Mouse (Mus musculus) kidney, postnatal 36 days (tissue): ENCODE measurements around the gene Gm17509.
"Not testable (repeated sequence)": the region's sequence is repeated elsewhere in the genome, so short reads cannot be mapped to it uniquely, and the experiment has no call there.

Experiments used
- DNase-seq, 2 experiments: peaks; one replicate each; pipeline ENCODE4 v3.0.0; 2021 to 2022; ENCODE audit warnings: mixed read lengths in 2 of 2

The Gm17509 gene

GRCm38 (mm10) chr13:117204685-117205084 lies 16.2 kb downstream of the Gm17509 start:
- no peak for DNase-seq

GRCm38 (mm10) chr13:117202755-117203471 lies 18.0 kb downstream of the Gm17509 start:
- peak in 1 of 2 experiments; percentile 36 for DNase-seq

- peak; percentile 73 to 88 for DNase-seq
Observed at GRCm38 (mm10) chr13:117198402-117199083, 22.3 kb downstream of the Gm17509 start.

- no peak for DNase-seq
Observed at GRCm38 (mm10) chr13:117197666-117198065, 23.2 kb downstream of the Gm17509 start.

- no peak for DNase-seq
Observed at GRCm38 (mm10) chr13:117195569-117196495, 25.0 kb downstream of the Gm17509 start.

GRCm38 (mm10) chr13:117193422-117193983 lies 27.4 kb downstream of the Gm17509 start:
- DNase-seq, result no peak

- DNase-seq, result peak in 1 of 2 experiments; percentile 14
Observed at GRCm38 (mm10) chr13:117192161-117192560, 28.7 kb downstream of the Gm17509 start.

GRCm38 (mm10) chr13:117185329-117185728 lies 35.5 kb downstream of the Gm17509 start:
- no peak for DNase-seq

- no peak for DNase-seq
Observed at GRCm38 (mm10) chr13:117183288-117183687, 37.6 kb downstream of the Gm17509 start.

GRCm38 (mm10) chr13:117180912-117181311 lies 40.0 kb downstream of the Gm17509 start:
- not testable (repeated sequence) for DNase-seq
